Mouse (Mus musculus): ENCODE results near the gene Rhof. TPM values are rescaled to one million over a fixed set of nuclear protein-coding genes. Genes with fewer than 3 reads are reported as not detected.

Rhof gene
- polyA plus RNA-seq, 1 experiment from 2014 or later, result 3.2 TPM

- no peaks in the 10 kb centered on the region for H3K27me3 ChIP-seq (ENCODE audit: control insufficient read depth, insufficient read depth, low read length)
- no peak for ATAC-seq (ENCODE audit: low FRiP score, low TSS enrichment)
- no peak overlapping the region for H3K27ac ChIP-seq (ENCODE audit: low read depth, low read length)
- no peaks in the 10 kb centered on the region for H3K36me3 ChIP-seq (ENCODE audit: control insufficient read depth, insufficient read depth, low read length)
- no peak overlapping the region for H3K4me2 ChIP-seq (replicated peaks; ENCODE audit: low read depth, low read length)
- no peak overlapping the region for H3K9ac ChIP-seq (ENCODE audit: low read depth, low read length)
- 91% methylated on average over 4 of the region's 4 CpGs for WGBS
- no peak overlapping the region for H3K4me3 ChIP-seq (ENCODE audit: low read length)
- no peaks in the 10 kb centered on the region for H3K4me1 ChIP-seq (ENCODE audit: control insufficient read depth, insufficient read depth, low read length)
- H3K9me3 ChIP-seq (ENCODE audit: control insufficient read depth, low read length), result 0 out of 2 replicates have a peak, but pooled peaks cover 3% of the 10 kb centered on the region
Observed at GRCm38 (mm10) chr5:123122181-123122580, 10.3 kb downstream of the Rhof start.

GRCm38 (mm10) chr5:123120624-123121215, 11.8 kb downstream of the Rhof start:
- no peaks in the 10 kb centered on the region for H3K4me1 ChIP-seq (ENCODE audit: control insufficient read depth, insufficient read depth, low read length)
- no peak for ATAC-seq (ENCODE audit: low FRiP score, low TSS enrichment)
- no peaks in the 10 kb centered on the region for H3K36me3 ChIP-seq (ENCODE audit: control insufficient read depth, insufficient read depth, low read length)
- H3K4me3 ChIP-seq (ENCODE audit: low read length), result no peak overlapping the region
- no peaks in the 10 kb centered on the region for H3K27me3 ChIP-seq (ENCODE audit: control insufficient read depth, insufficient read depth, low read length)
- no peak overlapping the region for H3K4me2 ChIP-seq (replicated peaks; ENCODE audit: low read depth, low read length)
- no peak overlapping the region for H3K27ac ChIP-seq (ENCODE audit: low read depth, low read length)
- 57% methylated on average over 7 of the region's 7 CpGs for WGBS
- H3K9ac ChIP-seq (ENCODE audit: low read depth, low read length), result no peak overlapping the region
- H3K9me3 ChIP-seq (ENCODE audit: control insufficient read depth, low read length), result 0 out of 2 replicates have a peak, but pooled peaks cover 3% of the 10 kb centered on the region

- 0 out of 2 replicates have a peak, but pooled peaks cover 3% of the 10 kb centered on the region for H3K9me3 ChIP-seq (ENCODE audit: control insufficient read depth, low read length)
- WGBS, result 82% methylated on average over 10 of the region's 10 CpGs
Observed at GRCm38 (mm10) chr5:123118826-123119225, 13.7 kb downstream of the Rhof start.

GRCm38 (mm10) chr5:123117773-123118172, 14.7 kb downstream of the Rhof start:
- H3K9ac ChIP-seq (ENCODE audit: low read depth, low read length), result no peak overlapping the region
- 80% methylated on average over 8 of the region's 8 CpGs for WGBS
- no peak for ATAC-seq (ENCODE audit: low FRiP score, low TSS enrichment)
- H3K36me3 ChIP-seq (ENCODE audit: control insufficient read depth, insufficient read depth, low read length), result no peaks in the 10 kb centered on the region
- H3K27ac ChIP-seq (ENCODE audit: low read depth, low read length), result no peak overlapping the region
- no peak overlapping the region for H3K4me2 ChIP-seq (replicated peaks; ENCODE audit: low read depth, low read length)
- no peaks in the 10 kb centered on the region for H3K4me1 ChIP-seq (ENCODE audit: control insufficient read depth, insufficient read depth, low read length)
- H3K4me3 ChIP-seq (ENCODE audit: low read length), result no peak overlapping the region
- H3K27me3 ChIP-seq (ENCODE audit: control insufficient read depth, insufficient read depth, low read length), result no peaks in the 10 kb centered on the region
- 0 out of 2 replicates have a peak, but pooled peaks cover 3% of the 10 kb centered on the region for H3K9me3 ChIP-seq (ENCODE audit: control insufficient read depth, low read length)

More at GRCm38 (mm10) chr5:123118826-123119225, 13.7 kb downstream of the Rhof start:
- Histone ChIP-seq H3K4me3 (ENCODE audit: low read length) (no peak overlapping the region), H3K27me3 (ENCODE audit: control insufficient read depth, insufficient read depth, low read length) (no peaks in the 10 kb centered on the region), H3K27ac (ENCODE audit: low read depth, low read length) (no peak overlapping the region), H3K9ac (ENCODE audit: low read depth, low read length) (no peak overlapping the region), H3K36me3 (ENCODE audit: control insufficient read depth, insufficient read depth, low read length) (no peaks in the 10 kb centered on the region), H3K4me2 (replicated peaks; ENCODE audit: low read depth, low read length) (no peak overlapping the region), H3K4me1 (ENCODE audit: control insufficient read depth, insufficient read depth, low read length) (no peaks in the 10 kb centered on the region)
- ATAC-seq (ENCODE audit: low FRiP score, low TSS enrichment), result no peak

- H3K27ac ChIP-seq (ENCODE audit: low read depth, low read length), result no peak overlapping the region
- H3K4me2 ChIP-seq (replicated peaks; ENCODE audit: low read depth, low read length), result no peak overlapping the region
- WGBS, result 23% methylated on average over 10 of the region's 10 CpGs
- 0 out of 2 replicates have a peak, but pooled peaks cover 1% of the 10 kb centered on the region for H3K9me3 ChIP-seq (ENCODE audit: control insufficient read depth, low read length)
- no peak overlapping the region for H3K9ac ChIP-seq (ENCODE audit: low read depth, low read length)
- H3K4me1 ChIP-seq (ENCODE audit: control insufficient read depth, insufficient read depth, low read length), result no peaks in the 10 kb centered on the region
- H3K27me3 ChIP-seq (ENCODE audit: control insufficient read depth, insufficient read depth, low read length), result no peaks in the 10 kb centered on the region
- H3K36me3 ChIP-seq (ENCODE audit: control insufficient read depth, insufficient read depth, low read length), result no peaks in the 10 kb centered on the region
- ATAC-seq (ENCODE audit: low FRiP score, low TSS enrichment), result peak; percentile 72
- H3K4me3 ChIP-seq (ENCODE audit: low read length), result no peak overlapping the region
Observed at GRCm38 (mm10) chr5:123117257-123117656, 15.2 kb downstream of the Rhof start.

GRCm38 (mm10) chr5:123116080-123116479, 16.4 kb downstream of the Rhof start:
- H3K36me3 ChIP-seq (ENCODE audit: control insufficient read depth, insufficient read depth, low read length), result no peaks in the 10 kb centered on the region
- no peak overlapping the region for H3K4me3 ChIP-seq (ENCODE audit: low read length)
- H3K9ac ChIP-seq (ENCODE audit: low read depth, low read length), result no peak overlapping the region
- no peaks in the 10 kb centered on the region for H3K9me3 ChIP-seq (ENCODE audit: control insufficient read depth, low read length)
- 69% methylated on average over 8 of the region's 8 CpGs for WGBS
- no peak overlapping the region for H3K4me2 ChIP-seq (replicated peaks; ENCODE audit: low read depth, low read length)
- H3K27me3 ChIP-seq (ENCODE audit: control insufficient read depth, insufficient read depth, low read length), result no peaks in the 10 kb centered on the region
- no peak overlapping the region for H3K27ac ChIP-seq (ENCODE audit: low read depth, low read length)
- no peak for ATAC-seq (ENCODE audit: low FRiP score, low TSS enrichment)
- no peaks in the 10 kb centered on the region for H3K4me1 ChIP-seq (ENCODE audit: control insufficient read depth, insufficient read depth, low read length)

- Histone ChIP-seq H3K4me2 (replicated peaks; ENCODE audit: low read depth, low read length) (no peak overlapping the region), H3K27me3 (ENCODE audit: control insufficient read depth, insufficient read depth, low read length) (no peaks in the 10 kb centered on the region), H3K9ac (ENCODE audit: low read depth, low read length) (no peak overlapping the region), H3K4me1 (ENCODE audit: control insufficient read depth, insufficient read depth, low read length) (peaks cover 11% of the 10 kb centered on the region), H3K27ac (ENCODE audit: low read depth, low read length) (no peak overlapping the region), H3K9me3 (ENCODE audit: control insufficient read depth, low read length) (no peaks in the 10 kb centered on the region), H3K4me3 (ENCODE audit: low read length) (no peak overlapping the region), H3K36me3 (ENCODE audit: control insufficient read depth, insufficient read depth, low read length) (no peaks in the 10 kb centered on the region)
- 42% methylated on average over 7 of the region's 7 CpGs for WGBS
- ATAC-seq (ENCODE audit: low FRiP score, low TSS enrichment), result 0 out of 2 replicates have a peak, but pooled peaks have one; percentile 21
Observed at GRCm38 (mm10) chr5:123114924-123115323, 17.6 kb downstream of the Rhof start.

GRCm38 (mm10) chr5:123114109-123114508, 18.4 kb downstream of the Rhof start:
- no peak for ATAC-seq (ENCODE audit: low FRiP score, low TSS enrichment)
- Histone ChIP-seq H3K27me3 (ENCODE audit: control insufficient read depth, insufficient read depth, low read length) (no peaks in the 10 kb centered on the region), H3K4me1 (ENCODE audit: control insufficient read depth, insufficient read depth, low read length) (peaks cover 19% of the 10 kb centered on the region), H3K9me3 (ENCODE audit: control insufficient read depth, low read length) (no peaks in the 10 kb centered on the region), H3K36me3 (ENCODE audit: control insufficient read depth, insufficient read depth, low read length) (no peaks in the 10 kb centered on the region), H3K4me2 (replicated peaks; ENCODE audit: low read depth, low read length) (no peak overlapping the region), H3K27ac (ENCODE audit: low read depth, low read length) (no peak overlapping the region), H3K9ac (ENCODE audit: low read depth, low read length) (no peak overlapping the region), H3K4me3 (ENCODE audit: low read length) (no peak overlapping the region)
- WGBS, result 45% methylated on average over 11 of the region's 11 CpGs

GRCm38 (mm10) chr5:123110296-123110721, 22.2 kb downstream of the Rhof start:
- 21% methylated on average over 13 of the region's 13 CpGs for WGBS
- Histone ChIP-seq H3K4me3 (ENCODE audit: low read length) (no peak overlapping the region), H3K27me3 (ENCODE audit: control insufficient read depth, insufficient read depth, low read length) (no peaks in the 10 kb centered on the region), H3K27ac (ENCODE audit: low read depth, low read length) (peak overlapping the region; percentile 44; the same call in 1 of the 2 replicates), H3K4me1 (ENCODE audit: control insufficient read depth, insufficient read depth, low read length) (peaks cover 22% of the 10 kb centered on the region), H3K4me2 (replicated peaks; ENCODE audit: low read depth, low read length) (peak overlapping the region; percentile 36), H3K36me3 (ENCODE audit: control insufficient read depth, insufficient read depth, low read length) (no peaks in the 10 kb centered on the region), H3K9me3 (ENCODE audit: control insufficient read depth, low read length) (no peaks in the 10 kb centered on the region), H3K9ac (ENCODE audit: low read depth, low read length) (no peak overlapping the region)
- ATAC-seq (ENCODE audit: low FRiP score, low TSS enrichment), result peak; percentile 30

All from kidney, embryonic 14.5 days (tissue).